Mouse (Mus musculus): ENCODE data around the gene Tmem132b. TPM values are rescaled to one million over a fixed set of nuclear protein-coding genes. Genes with fewer than 3 reads are reported as not detected.

Tmem132b gene
- polyA plus RNA-seq, 1 experiment: 0.06 TPM

DNA sequence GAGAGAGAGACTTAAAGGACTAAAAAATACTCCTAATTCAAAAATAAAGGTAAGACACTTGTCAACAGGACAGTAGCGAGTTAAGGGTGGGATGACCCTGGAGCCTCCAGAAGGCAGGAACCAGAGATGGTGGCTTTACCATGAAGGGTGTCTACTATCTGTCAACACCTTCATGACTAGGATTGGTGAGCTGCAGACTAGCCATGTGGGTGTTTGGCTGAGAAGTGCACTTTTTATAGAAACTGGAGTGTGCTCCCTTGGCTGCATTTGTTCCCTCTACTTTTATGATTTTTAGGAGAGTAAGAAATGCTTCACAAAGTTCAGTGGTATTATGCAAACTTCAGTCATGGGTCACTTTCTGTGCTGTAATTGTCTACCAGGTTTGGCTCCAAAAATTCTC lies 304.3 kb downstream of the Tmem132b start:
- no peak overlapping the region for H3K27ac ChIP-seq (ENCODE audit: insufficient read depth, low read depth, low read length)
- H3K27me3 ChIP-seq (ENCODE audit: control insufficient read depth, insufficient read depth, low read length): no peaks in the 10 kb centered on the region
- no peaks in the 10 kb centered on the region for H3K4me1 ChIP-seq (ENCODE audit: control insufficient read depth, insufficient read depth, insufficient read length, low read length)
- H3K4me3 ChIP-seq (ENCODE audit: low read depth, low read length): no peak overlapping the region
- WGBS: 73% methylated on average over 1 of the region's 1 CpGs
- no peaks in the 10 kb centered on the region for H3K36me3 ChIP-seq (ENCODE audit: control insufficient read depth, insufficient read depth, low read length)
- TF ChIP-seq POLR2A (IDR thresholded peaks at IDR 0.05; ENCODE audit: low read depth, low read length) (no peak), CTCF (IDR thresholded peaks at IDR 0.05; ENCODE audit: extremely low read depth, insufficient read length, insufficient replicate concordance, low read depth, low read length) (no peak)

DNA sequence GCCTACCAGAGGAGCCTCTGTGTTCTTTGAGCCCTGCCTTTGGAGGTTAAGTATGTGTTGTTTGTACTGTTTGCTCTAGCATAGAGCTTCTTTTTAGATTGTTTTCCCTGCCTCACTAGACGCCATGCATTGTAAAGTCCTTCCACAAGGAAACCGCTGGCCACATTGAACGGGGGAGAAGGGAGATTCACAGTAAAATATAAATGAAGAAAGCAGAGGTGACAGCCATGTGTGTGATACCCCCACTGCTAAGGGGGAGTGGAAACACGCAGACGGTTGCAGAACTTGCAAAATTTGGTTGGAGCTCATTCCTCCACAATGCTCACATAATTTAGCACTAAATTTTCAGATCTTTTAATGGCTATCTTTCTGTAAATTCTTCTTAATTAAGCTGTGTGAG lies 305.2 kb downstream of the Tmem132b start:
- 81% methylated on average over 5 of the region's 5 CpGs for WGBS
- no peaks in the 10 kb centered on the region for H3K27me3 ChIP-seq (ENCODE audit: control insufficient read depth, insufficient read depth, low read length)
- no peaks in the 10 kb centered on the region for H3K36me3 ChIP-seq (ENCODE audit: control insufficient read depth, insufficient read depth, low read length)
- no peaks in the 10 kb centered on the region for H3K4me1 ChIP-seq (ENCODE audit: control insufficient read depth, insufficient read depth, insufficient read length, low read length)
- TF ChIP-seq CTCF (IDR thresholded peaks at IDR 0.05; ENCODE audit: extremely low read depth, insufficient read length, insufficient replicate concordance, low read depth, low read length) (no peak), POLR2A (IDR thresholded peaks at IDR 0.05; ENCODE audit: low read depth, low read length) (no peak)
- no peak overlapping the region for H3K27ac ChIP-seq (ENCODE audit: insufficient read depth, low read depth, low read length)
- no peak overlapping the region for H3K4me3 ChIP-seq (ENCODE audit: low read depth, low read length)

Other genes with a start within 250 kb of the Tmem132b start
- gene Scarb1, start 190.7 kb upstream of the Tmem132b start, polyA plus RNA-seq (2012; rRNA removed): 19.4 and 70.2 TPM in 2 replicates
- 0.08 and 0.15 TPM in 2 replicates for gene Gm10382, start 142.5 kb upstream of the Tmem132b start, polyA plus RNA-seq (2012; rRNA removed)
- gene Ubc, start 141.6 kb upstream of the Tmem132b start, polyA plus RNA-seq (2012; rRNA removed): 327 and 848 TPM in 2 replicates
- 10.1 and 13.2 TPM in 2 replicates for gene Dhx37, start 97.7 kb upstream of the Tmem132b start, polyA plus RNA-seq (2012; rRNA removed)
- gene Bri3bp, start 90.2 kb upstream of the Tmem132b start, polyA plus RNA-seq (2012; rRNA removed): 28.5 and 33.5 TPM in 2 replicates
- gene Aacs, start 56.0 kb upstream of the Tmem132b start, polyA plus RNA-seq (2012; rRNA removed): 23.9 and 37.6 TPM in 2 replicates